Mouse (Mus musculus) limb, embryonic 14.5 days (tissue): ENCODE results near the gene Rcor2. TPM values are rescaled to one million over a fixed set of nuclear protein-coding genes. Genes with fewer than 3 reads are reported as not detected.
A peak's percentile ranks its signal among the peaks of the same experiment; 100 is the strongest.

Source experiments
- ATAC-seq: fragments of 200-750 bp; cut with Nextera tagmentation; 2 replicates; pipeline ENCODE4 v1.8.0; 2017; ENCODE audit warnings: low read depth, moderate number of reproducible peaks, moderate TSS enrichment; ENCODE audit not compliant: low FRiP score
- DNase-seq: peaks from one replicate; pipeline ENCODE4 v3.0.0-alpha.2; 2015; ENCODE audit warnings: low spot score
- H3K27ac ChIP-seq: fragments of 300-500 bp; sonication (generic); replicated peaks from 2 replicates; pipeline ENCODE4 v1.5.1; 2014; ENCODE audit warnings: low read depth, mild to moderate bottlenecking, low read length, moderate library complexity, mixed read lengths
- H3K27me3 ChIP-seq: fragments of 300-500 bp; sonication (generic); 2 replicates; pipeline ENCODE4 v1.6.1; 2014; ENCODE audit warnings: low read length, mixed read lengths; ENCODE audit not compliant: control insufficient read depth, insufficient read depth
- H3K36me3 ChIP-seq: fragments of 300-500 bp; sonication (generic); 2 replicates; pipeline ENCODE4 v1.6.1; 2014; ENCODE audit warnings: mild to moderate bottlenecking, low read length, moderate library complexity, mixed read lengths; ENCODE audit not compliant: control insufficient read depth, insufficient read depth
- H3K4me1 ChIP-seq: fragments of 300-500 bp; sonication (generic); 2 replicates; pipeline ENCODE4 v1.6.1; 2014; ENCODE audit warnings: antibody characterized with exemption, low read length, mixed read lengths; ENCODE audit not compliant: control insufficient read depth, insufficient read depth
- H3K4me2 ChIP-seq: fragments of 300-500 bp; sonication (generic); replicated peaks from 2 replicates; pipeline ENCODE4 v1.6.1; 2014; ENCODE audit warnings: low read depth, mild to moderate bottlenecking, low read length, moderate library complexity; ENCODE audit not compliant: severe bottlenecking
- H3K4me3 ChIP-seq: fragments of 300-500 bp; sonication (generic); replicated peaks from 2 replicates; pipeline ENCODE4 v1.5.1; 2014; ENCODE audit warnings: low read length
- H3K9ac ChIP-seq: fragments of 300-500 bp; sonication (generic); 2 replicates; pipeline ENCODE4 v1.6.1; 2014; ENCODE audit warnings: mild to moderate bottlenecking, low read depth, low read length, moderate library complexity; ENCODE audit not compliant: severe bottlenecking
- H3K9me3 ChIP-seq: fragments of 300-500 bp; sonication (generic); 2 replicates; pipeline ENCODE4 v1.6.1; 2016; ENCODE audit warnings: low read length; ENCODE audit not compliant: control insufficient read depth
- POLR2A ChIP-seq: fragments of 200-500 bp; IDR thresholded peaks from 2 replicates; pipeline ENCODE4 v1.8.0; 2012; ENCODE audit warnings: inconsistent platforms, mild to moderate bottlenecking, moderate library complexity, borderline replicate concordance; ENCODE audit not compliant: insufficient read depth, insufficient read length; ENCODE audit errors: extremely low read depth
- WGBS: fragments of 180-500 bp; shearing (Covaris S2); extraction: QIAGEN DNeasy Blood & Tissue Kit; methylation state at CpG from one replicate; pipeline ENCODE4 v1.1.7; 2014; 5-methylcytosine and 5-hydroxymethylcytosine counted together
- polyA plus RNA-seq, 2 experiments: library from polyadenylated mRNA; depleted of rRNA in 1 of 2; stranded (reverse) in 1 of 2; unstranded in 1 of 2; fragments of >200 nt; fragmentation: Nextera tagmentation in 1 of 2; extraction: Ambion mirVana in 1 of 2; gene quantifications; 2 replicates each; pipeline versions ENCODE4 v1.2.1 to v1.2.3; 2012 to 2014

Rcor2 gene
- polyA plus RNA-seq, 2 experiments = 10.2 to 69.4 TPM

DNA sequence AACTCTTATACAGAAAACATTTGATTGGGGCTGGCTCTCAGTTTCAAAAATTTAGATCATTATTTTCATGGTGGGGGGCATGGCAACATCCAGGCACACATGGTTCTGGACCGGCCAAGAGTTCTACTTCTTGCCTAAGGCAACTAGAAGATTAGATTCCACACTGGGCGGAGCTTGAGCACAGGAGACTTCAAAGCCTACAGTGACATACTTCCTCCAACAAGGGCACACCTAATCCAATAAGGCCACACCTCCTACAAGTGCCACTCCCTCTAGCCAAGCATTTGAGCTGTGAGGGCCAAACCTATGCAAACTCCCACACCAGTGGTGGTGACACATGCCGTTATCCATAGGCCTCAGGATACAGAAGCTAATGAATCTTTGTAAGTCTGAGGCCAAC is 21.1 kb upstream of the Rcor2 start:
- DNase-seq = no peak
- TF ChIP-seq POLR2A = no peak
- Histone ChIP-seq H3K9ac (no peak overlapping the region), H3K4me3 (no peak overlapping the region), H3K27ac (no peak overlapping the region), H3K9me3 (no peaks in the 10 kb centered on the region), H3K4me1 (no peaks in the 10 kb centered on the region), H3K27me3 (no peaks in the 10 kb centered on the region), H3K4me2 (no peak overlapping the region), H3K36me3 (no peaks in the 10 kb centered on the region)
- 76% methylated on average over 3 of the region's 3 CpGs for WGBS
- ATAC-seq = no peak

DNA sequence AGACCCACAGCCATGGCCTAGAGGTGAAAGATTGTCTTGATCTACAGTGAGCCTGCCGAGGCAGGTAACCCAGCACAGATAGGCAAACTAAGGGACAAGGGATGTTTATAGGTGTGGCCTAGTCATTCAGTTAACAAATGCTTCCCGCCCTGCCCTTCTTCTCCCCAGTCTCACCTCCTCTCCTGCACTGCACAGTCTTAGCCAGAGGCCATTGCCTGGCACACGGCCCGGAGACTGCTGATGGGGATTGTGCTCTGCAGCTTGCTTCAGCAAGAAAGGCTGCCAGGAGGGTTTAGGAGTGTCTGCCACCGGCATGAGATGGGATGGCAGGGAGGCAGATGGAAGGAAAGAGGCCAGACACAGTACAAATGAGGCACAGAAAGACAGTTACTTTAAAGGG is 9.2 kb upstream of the Rcor2 start:
- WGBS = 77% methylated on average over 5 of the region's 5 CpGs
- Histone ChIP-seq H3K9me3 (0 out of 2 replicates have a peak, but pooled peaks cover 3% of the 10 kb centered on the region), H3K36me3 (no peaks in the 10 kb centered on the region), H3K4me1 (no peaks in the 10 kb centered on the region), H3K9ac (no peak overlapping the region), H3K4me3 (no peak overlapping the region), H3K27me3 (no peaks in the 10 kb centered on the region), H3K4me2 (no peak overlapping the region), H3K27ac (no peak overlapping the region)
- TF ChIP-seq POLR2A = no peak
- no peak for ATAC-seq
- no peak for DNase-seq

DNA sequence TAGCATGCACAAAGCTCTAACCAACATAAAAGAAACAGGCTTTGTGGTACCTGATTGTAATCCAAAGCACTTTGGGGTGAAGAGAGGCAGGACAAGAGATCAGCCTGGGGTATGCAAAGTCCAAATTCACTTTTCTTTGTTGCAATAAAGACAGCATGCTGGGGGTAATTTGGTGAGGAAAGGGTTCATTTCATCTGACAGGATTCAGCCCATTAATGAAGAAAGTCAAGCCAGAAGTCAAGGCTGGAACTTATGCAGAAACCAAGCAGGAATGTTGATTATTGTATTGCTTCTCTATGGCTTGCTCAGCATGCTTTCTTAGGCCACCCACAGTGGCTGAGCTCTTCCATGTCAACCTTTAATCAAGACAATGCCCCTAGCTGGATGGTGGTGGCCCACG is 5.6 kb upstream of the Rcor2 start:
- Histone ChIP-seq H3K27ac (no peak overlapping the region), H3K4me2 (no peak overlapping the region), H3K27me3 (no peaks in the 10 kb centered on the region), H3K9me3 (0 out of 2 replicates have a peak, but pooled peaks cover 3% of the 10 kb centered on the region), H3K9ac (no peak overlapping the region), H3K4me1 (peaks cover 24% of the 10 kb centered on the region), H3K4me3 (no peak overlapping the region), H3K36me3 (no peaks in the 10 kb centered on the region)
- no peak for TF ChIP-seq POLR2A
- DNase-seq = no peak
- 97% methylated on average over 1 of the region's 1 CpGs for WGBS
- ATAC-seq = no peak

DNA sequence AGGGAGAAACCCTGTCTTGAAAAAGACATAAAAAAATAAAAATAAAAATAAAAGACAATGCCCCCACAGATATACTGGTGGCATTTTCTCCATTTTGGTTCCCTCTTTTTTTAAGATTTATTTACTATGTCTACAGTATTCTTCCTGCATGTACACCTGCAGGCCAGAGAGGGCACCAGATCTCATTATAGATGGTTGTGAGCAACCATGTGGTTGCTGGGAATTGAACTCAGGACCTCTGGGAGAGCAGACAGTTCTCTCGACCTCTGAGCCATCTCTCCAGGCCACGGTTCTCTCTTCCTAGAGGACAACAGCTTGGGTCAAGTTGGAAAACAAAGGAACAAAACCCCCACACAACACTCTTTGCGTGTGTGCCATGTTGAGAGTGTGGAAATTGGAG is 5.2 kb upstream of the Rcor2 start:
- Histone ChIP-seq H3K4me3 (no peak overlapping the region), H3K9ac (no peak overlapping the region), H3K4me2 (no peak overlapping the region), H3K9me3 (0 out of 2 replicates have a peak, but pooled peaks cover 3% of the 10 kb centered on the region), H3K27me3 (no peaks in the 10 kb centered on the region), H3K27ac (no peak overlapping the region), H3K36me3 (no peaks in the 10 kb centered on the region), H3K4me1 (peaks cover 28% of the 10 kb centered on the region)
- DNase-seq (no peak), ATAC-seq (no peak)
- WGBS = 90% methylated on average over 3 of the region's 3 CpGs
- no peak for TF ChIP-seq POLR2A

DNA sequence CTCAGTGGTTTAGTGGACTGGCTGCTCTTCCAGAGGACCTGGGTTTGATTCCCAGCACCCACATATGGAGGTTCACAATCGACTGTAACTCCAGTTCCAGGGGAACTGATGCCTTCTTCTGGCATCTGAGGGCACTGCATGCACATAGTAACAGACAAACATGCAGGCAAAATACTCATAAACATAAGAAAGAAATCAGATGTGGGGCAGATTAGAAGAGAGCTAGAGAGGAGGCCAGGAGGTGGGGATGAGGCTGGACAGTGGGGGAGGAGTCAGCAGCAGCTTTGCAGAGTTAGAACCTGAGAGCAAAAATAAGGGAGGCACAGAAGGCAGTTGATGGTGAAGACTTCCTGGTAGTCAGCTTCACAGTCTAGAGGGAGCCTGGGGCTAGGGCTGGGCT is 4.5 kb upstream of the Rcor2 start:
- Histone ChIP-seq H3K27ac (no peak overlapping the region), H3K9me3 (0 out of 2 replicates have a peak, but pooled peaks cover 3% of the 10 kb centered on the region), H3K27me3 (no peaks in the 10 kb centered on the region), H3K4me1 (peaks cover 34% of the 10 kb centered on the region), H3K4me2 (no peak overlapping the region), H3K9ac (no peak overlapping the region), H3K36me3 (no peaks in the 10 kb centered on the region), H3K4me3 (no peak overlapping the region)
- 85% methylated on average over 1 of the region's 1 CpGs for WGBS
- DNase-seq (no peak), ATAC-seq (no peak)
- no peak for TF ChIP-seq POLR2A

- H3K9ac ChIP-seq = no peak overlapping the region
- WGBS = 6% methylated on average over 9 of the region's 9 CpGs
- peak overlapping the region; percentile 56 for H3K27ac ChIP-seq
- peak overlapping the region; percentile 4; the same call in 1 of the 2 replicates for H3K4me2 ChIP-seq
- no peak for TF ChIP-seq POLR2A
- H3K27me3 ChIP-seq = no peaks in the 10 kb centered on the region
- 0 out of 2 replicates have a peak, but pooled peaks cover 3% of the 10 kb centered on the region for H3K9me3 ChIP-seq
- peaks cover 38% of the 10 kb centered on the region for H3K4me1 ChIP-seq
- H3K4me3 ChIP-seq = no peak overlapping the region
- no peak for ATAC-seq
- DNase-seq = peak; percentile 80
- H3K36me3 ChIP-seq = no peaks in the 10 kb centered on the region
These were observed 2.9 kb upstream of the Rcor2 start for GRCm38 (mm10) chr19:7264088-7264765.
